Mouse (Mus musculus): ENCODE measurements around the gene Olfr455.
A peak's percentile ranks its signal among the peaks of the same experiment; 100 is the strongest.

Olfr455 gene

GRCm38 (mm10) chr6:42547461-42547860 is at the start of gene Olfr455:
Olfr455 (minus strand) TSS chr6:42547587.
- no peak for DNase-seq (ENCODE audit: low read depth, low spot score)

GRCm38 (mm10) chr6:42593138-42593882 is 45.9 kb upstream of the Olfr455 start:
- DNase-seq (ENCODE audit: low read depth, low spot score): no peak

GRCm38 (mm10) chr6:42586569-42586968 is 39.2 kb upstream of the Olfr455 start:
- DNase-seq (ENCODE audit: low read depth, low spot score): no peak

- DNase-seq (ENCODE audit: low read depth, low spot score): peak; percentile 69
Observed at GRCm38 (mm10) chr6:42583488-42583872, 36.1 kb upstream of the Olfr455 start.

GRCm38 (mm10) chr6:42582741-42583487 is 35.5 kb upstream of the Olfr455 start:
- DNase-seq (ENCODE audit: low read depth, low spot score): no peak

- peak; percentile 14 for DNase-seq (ENCODE audit: low read depth, low spot score)
Observed at GRCm38 (mm10) chr6:42578678-42579077, 31.3 kb upstream of the Olfr455 start.

- DNase-seq (ENCODE audit: low read depth, low spot score): no peak
Observed at GRCm38 (mm10) chr6:42577433-42577832, 30.0 kb upstream of the Olfr455 start.

- DNase-seq (ENCODE audit: low read depth, low spot score): peak; percentile 68
Observed at GRCm38 (mm10) chr6:42568205-42568604, 20.8 kb upstream of the Olfr455 start.

GRCm38 (mm10) chr6:42566076-42566598 is 18.8 kb upstream of the Olfr455 start:
- DNase-seq (ENCODE audit: low read depth, low spot score): no peak

GRCm38 (mm10) chr6:42562280-42562679 is 14.9 kb upstream of the Olfr455 start:
- no peak for DNase-seq (ENCODE audit: low read depth, low spot score)

- DNase-seq (ENCODE audit: low read depth, low spot score): no peak
Observed at GRCm38 (mm10) chr6:42560885-42561284, 13.5 kb upstream of the Olfr455 start.

GRCm38 (mm10) chr6:42558641-42559040 is 11.3 kb upstream of the Olfr455 start:
- no peak for DNase-seq (ENCODE audit: low read depth, low spot score)

GRCm38 (mm10) chr6:42546180-42546579 is 1.2 kb downstream of the Olfr455 start:
- DNase-seq (ENCODE audit: low read depth, low spot score): no peak

- DNase-seq (ENCODE audit: low read depth, low spot score): peak; percentile 43
Observed at GRCm38 (mm10) chr6:42545451-42545885, 1.9 kb downstream of the Olfr455 start.

GRCm38 (mm10) chr6:42544846-42545245 is 2.5 kb downstream of the Olfr455 start:
- peak; percentile 15 for DNase-seq (ENCODE audit: low read depth, low spot score)

- DNase-seq (ENCODE audit: low read depth, low spot score): peak; percentile 35
Observed at GRCm38 (mm10) chr6:42542036-42543031, 5.1 kb downstream of the Olfr455 start.

- no peak for DNase-seq (ENCODE audit: low read depth, low spot score)
Observed at GRCm38 (mm10) chr6:42540681-42541080, 6.7 kb downstream of the Olfr455 start.

- no peak for DNase-seq (ENCODE audit: low read depth, low spot score)
Observed at GRCm38 (mm10) chr6:42539711-42540110, 7.7 kb downstream of the Olfr455 start.

- DNase-seq (ENCODE audit: low read depth, low spot score): no peak
Observed at GRCm38 (mm10) chr6:42513461-42513860, 33.9 kb downstream of the Olfr455 start.

- peak; percentile 2 for DNase-seq (ENCODE audit: low read depth, low spot score)
Observed at GRCm38 (mm10) chr6:42509311-42509710, 38.1 kb downstream of the Olfr455 start.

GRCm38 (mm10) chr6:42503478-42503877 is 43.9 kb downstream of the Olfr455 start:
- peak; percentile 2 for DNase-seq (ENCODE audit: low read depth, low spot score)

Data from brain, adult 2 months (tissue).